14 mouse cellular contexts compared by ENCODE assay signal in the genomic region with DNA sequence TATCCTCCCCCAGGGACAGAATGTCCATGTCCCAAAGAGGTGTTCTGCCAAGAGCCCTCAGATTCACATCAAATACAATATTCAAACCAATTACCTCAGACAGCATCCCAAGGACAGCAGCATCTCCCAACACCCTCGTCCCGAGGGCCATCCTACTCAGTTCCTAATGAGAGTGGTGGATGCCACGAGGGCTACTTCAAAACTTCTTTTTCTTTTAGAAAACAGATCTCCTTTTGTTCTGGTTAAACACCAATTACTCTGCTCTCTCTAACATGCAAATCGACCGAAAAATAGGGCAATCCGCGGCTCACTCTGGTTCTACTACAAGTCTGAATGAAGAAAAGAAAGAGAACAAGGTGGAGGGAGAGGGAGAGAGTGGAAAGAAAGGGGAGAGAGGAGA.
A peak's percentile ranks its signal among the peaks of the same experiment; 100 is the strongest.
DNase-seq lines count a peak whose midpoint lies in the region; ATAC-seq lines count a peak whose summit lies in the region.
"Had no signal": no experiment of that assay in that cellular context is flagged by ENCODE, and none has a peak within 500 bp of the region (broad histone marks: within the 10 kb centered on the region; RNA-seq: fewer than 3 reads in every experiment).

No protein-coding gene starts in this region.

- no peak overlapping the region for H3K4me3 ChIP-seq in neural tube, embryonic 13.5 days
- no peak overlapping the region for H3K4me3 ChIP-seq in forebrain, embryonic 13.5 days
- H3K4me3 ChIP-seq in midbrain, embryonic 10.5 days, result no peak overlapping the region

- H3K4me1 ChIP-seq in neural tube, embryonic 13.5 days (replicated peaks), result peaks cover 74% of the 10 kb centered on the region
- peaks cover 80% of the 10 kb centered on the region for H3K4me1 ChIP-seq in forebrain, embryonic 13.5 days
- peaks cover 76% of the 10 kb centered on the region for H3K4me1 ChIP-seq in midbrain, embryonic 10.5 days

- H3K9me3 ChIP-seq in neural tube, embryonic 13.5 days, result no peaks in the 10 kb centered on the region
- no peaks in the 10 kb centered on the region for H3K9me3 ChIP-seq in forebrain, embryonic 13.5 days (replicated peaks)
- H3K9me3 ChIP-seq in midbrain, embryonic 10.5 days (replicated peaks), result no peaks in the 10 kb centered on the region

- DNase-seq in neural tube, embryonic 10.5 days (ENCODE audit: extremely low spot score, low spot score), result no peak
- DNase-seq in midbrain, embryonic 10.5 days (ENCODE audit: low spot score), result no peak
- peak; percentile 57 for DNase-seq in retina, embryonic 14.5 days (ENCODE audit: low spot score)
- DNase-seq in liver, result no peak
- DNase-seq in natural killer cell, adult 2 months (ENCODE audit: low spot score in 2 of 2), result no peak
- DNase-seq: cerebellum, adult 8-10 months; gastrocnemius, postnatal 10 days; lung, postnatal 14 days; thymus, postnatal 36 days had no signal

- 0 out of 2 replicates have a peak, but pooled peaks cover 10% of the 10 kb centered on the region for H3K36me3 ChIP-seq in neural tube, embryonic 13.5 days
- H3K36me3 ChIP-seq in forebrain, embryonic 13.5 days (ENCODE audit: poor library complexity, severe bottlenecking), result peaks cover 24% of the 10 kb centered on the region; the same call in 1 of the 2 replicates
- peaks cover 95% of the 10 kb centered on the region for H3K36me3 ChIP-seq in midbrain, embryonic 10.5 days

- no peak overlapping the region for H3K9ac ChIP-seq in neural tube, embryonic 13.5 days
- no peak overlapping the region for H3K9ac ChIP-seq in forebrain, embryonic 13.5 days

- H3K27me3 ChIP-seq in neural tube, embryonic 13.5 days, result no peaks in the 10 kb centered on the region
- no peaks in the 10 kb centered on the region for H3K27me3 ChIP-seq in forebrain, embryonic 13.5 days
- no peaks in the 10 kb centered on the region for H3K27me3 ChIP-seq in midbrain, embryonic 10.5 days (ENCODE audit: low read depth, poor library complexity, severe bottlenecking)

- peak overlapping the region; percentile 79 for H3K27ac ChIP-seq in neural tube, embryonic 13.5 days (replicated peaks)
- peak overlapping the region; percentile 89 for H3K27ac ChIP-seq in forebrain, embryonic 13.5 days
- H3K27ac ChIP-seq in midbrain, embryonic 10.5 days (replicated peaks), result peak overlapping the region; percentile 76
- H3K27ac ChIP-seq: kidney, postnatal 0 days had no signal

- peak overlapping the region; percentile 26; the same call in 1 of the 2 replicates for H3K4me2 ChIP-seq in neural tube, embryonic 13.5 days
- peak overlapping the region; percentile 17 for H3K4me2 ChIP-seq in forebrain, embryonic 13.5 days
- H3K4me2 ChIP-seq: heart, embryonic 11.5 days; liver, embryonic 11.5 days had no signal

- 17% methylated on average over 7 of the region's 7 CpGs for WGBS in neural tube, embryonic 13.5 days
- WGBS in forebrain, embryonic 13.5 days, result 3% methylated on average over 7 of the region's 7 CpGs
- whole genome bisulfite sequencing in midbrain, embryonic 10.5 days, result 24% methylated on average over 7 of the region's 7 CpGs

- no peak for ATAC-seq in neural tube, embryonic 13.5 days (ENCODE audit: low read depth)
- peak; percentile 20; the same call in 1 of the 2 replicates for ATAC-seq in forebrain, embryonic 13.5 days
